Mouse (Mus musculus): ENCODE data around the gene Cys1.
"Not testable (repeated sequence)": the region's sequence is repeated elsewhere in the genome, so short reads cannot be mapped to it uniquely, and the experiment has no call there.

Gene Cys1

GRCm38 (mm10) chr12:24681286-24682023 is at the start of gene Cys1:
Gene Cys1, minus strand, starts transcription at chr12:24681813.
- DNase-seq (ENCODE audit: extremely low spot score, low read depth, low spot score) = no peak

GRCm38 (mm10) chr12:24724369-24724768 is 42.8 kb upstream of the Cys1 start:
- DNase-seq (ENCODE audit: extremely low spot score, low read depth, low spot score) = no peak

- DNase-seq (ENCODE audit: extremely low spot score, low read depth, low spot score) = no peak
These were observed 42.2 kb upstream of the Cys1 start for GRCm38 (mm10) chr12:24723859-24724258.

- DNase-seq (ENCODE audit: extremely low spot score, low read depth, low spot score) = no peak
These were observed 41.8 kb upstream of the Cys1 start for GRCm38 (mm10) chr12:24723434-24723833.

GRCm38 (mm10) chr12:24716721-24717301 is 35.2 kb upstream of the Cys1 start:
- no peak for DNase-seq (ENCODE audit: extremely low spot score, low read depth, low spot score)

GRCm38 (mm10) chr12:24715268-24715896 is 33.8 kb upstream of the Cys1 start:
- DNase-seq (ENCODE audit: extremely low spot score, low read depth, low spot score) = no peak

GRCm38 (mm10) chr12:24714579-24715255 is 33.1 kb upstream of the Cys1 start:
- DNase-seq (ENCODE audit: extremely low spot score, low read depth, low spot score) = no peak

- DNase-seq (ENCODE audit: extremely low spot score, low read depth, low spot score) = no peak
These were observed 30.8 kb upstream of the Cys1 start for GRCm38 (mm10) chr12:24712396-24712795.

GRCm38 (mm10) chr12:24710672-24711071 is 29.1 kb upstream of the Cys1 start:
- DNase-seq (ENCODE audit: extremely low spot score, low read depth, low spot score) = no peak

- peak; percentile 90 for DNase-seq (ENCODE audit: extremely low spot score, low read depth, low spot score)
These were observed 28.4 kb upstream of the Cys1 start for GRCm38 (mm10) chr12:24709831-24710508.

GRCm38 (mm10) chr12:24709409-24709808 is 27.8 kb upstream of the Cys1 start:
- DNase-seq (ENCODE audit: extremely low spot score, low read depth, low spot score) = no peak

- no peak for DNase-seq (ENCODE audit: extremely low spot score, low read depth, low spot score)
These were observed 27.2 kb upstream of the Cys1 start for GRCm38 (mm10) chr12:24708824-24709218.

GRCm38 (mm10) chr12:24707954-24708823 is 26.6 kb upstream of the Cys1 start, which contains the start of gene Rrm2:
Gene Rrm2, plus strand, starts transcription at chr12:24708241.
- DNase-seq (ENCODE audit: extremely low spot score, low read depth, low spot score) = no peak

- DNase-seq (ENCODE audit: extremely low spot score, low read depth, low spot score) = no peak
These were observed 25.8 kb upstream of the Cys1 start for GRCm38 (mm10) chr12:24707480-24707802.

GRCm38 (mm10) chr12:24706764-24707479 is 25.3 kb upstream of the Cys1 start:
- no peak for DNase-seq (ENCODE audit: extremely low spot score, low read depth, low spot score)

GRCm38 (mm10) chr12:24705502-24706263 is 24.1 kb upstream of the Cys1 start:
- DNase-seq (ENCODE audit: extremely low spot score, low read depth, low spot score) = no peak

GRCm38 (mm10) chr12:24703013-24703412 is 21.4 kb upstream of the Cys1 start:
- no peak for DNase-seq (ENCODE audit: extremely low spot score, low read depth, low spot score)

- DNase-seq (ENCODE audit: extremely low spot score, low read depth, low spot score) = not testable (repeated sequence)
These were observed 20.0 kb upstream of the Cys1 start for GRCm38 (mm10) chr12:24701621-24702020.

- no peak for DNase-seq (ENCODE audit: extremely low spot score, low read depth, low spot score)
These were observed 18.0 kb upstream of the Cys1 start for GRCm38 (mm10) chr12:24699578-24699977.

Data from hindlimb bud, embryonic 11.5 days (tissue).